Mouse (Mus musculus) liver, postnatal 0 days (tissue): Measurements from ENCODE around the gene Ptpn1. TPM values are rescaled to one million over a fixed set of nuclear protein-coding genes. Genes with fewer than 3 reads are reported as not detected.

Source experiments
- ATAC-seq: fragments of 200-750 bp; cut with Nextera tagmentation; 2 replicates; pipeline ENCODE4 v1.8.0; 2017; ENCODE audit warnings: mild to moderate bottlenecking, moderate library complexity
- DNase-seq: peaks from one replicate; pipeline ENCODE4 v3.0.0-alpha.2; 2016
- H3K27ac ChIP-seq: fragments of 300-500 bp; sonication (generic); 2 replicates; pipeline ENCODE4 v1.5.1; 2014; ENCODE audit warnings: antibody characterized with exemption, moderate library complexity, mild to moderate bottlenecking, low read depth
- H3K27me3 ChIP-seq: fragments of 300-500 bp; sonication (generic); 2 replicates; pipeline ENCODE4 v1.6.1; 2014; ENCODE audit warnings: low read length, control low read depth, mixed read lengths; ENCODE audit not compliant: insufficient read depth
- H3K36me3 ChIP-seq: fragments of 300-500 bp; sonication (generic); replicated peaks from 2 replicates; pipeline ENCODE4 v1.6.1; 2014; ENCODE audit warnings: mild to moderate bottlenecking, control low read depth, low read length, moderate library complexity, mixed read lengths; ENCODE audit not compliant: insufficient read depth
- H3K4me1 ChIP-seq: fragments of 300-500 bp; sonication (generic); 2 replicates; pipeline ENCODE4 v1.6.1; 2014; ENCODE audit warnings: antibody characterized with exemption, mild to moderate bottlenecking, control low read depth; ENCODE audit not compliant: insufficient read depth
- H3K4me2 ChIP-seq: fragments of 300-500 bp; sonication (generic); 2 replicates; pipeline ENCODE4 v1.6.1; 2014; ENCODE audit warnings: low read depth, mild to moderate bottlenecking, low read length, moderate library complexity, mixed read lengths
- H3K4me3 ChIP-seq: fragments of 300-500 bp; sonication (generic); 2 replicates; pipeline ENCODE4 v1.5.1; 2014; ENCODE audit warnings: low read depth, low read length
- H3K9ac ChIP-seq: fragments of 300-500 bp; sonication (generic); replicated peaks from 2 replicates; pipeline ENCODE4 v1.6.1; 2014; ENCODE audit warnings: mild to moderate bottlenecking, moderate library complexity
- H3K9me3 ChIP-seq: fragments of 300-500 bp; sonication (generic); 2 replicates; pipeline ENCODE4 v1.6.1; 2016; ENCODE audit warnings: mild to moderate bottlenecking, control low read depth, low read length, mixed read lengths
- CTCF ChIP-seq: sonication (generic); IDR thresholded peaks from 2 replicates; pipeline ENCODE4 v1.5.1; 2016; ENCODE audit warnings: antibody characterized with exemption, low read depth
- EP300 ChIP-seq: IDR thresholded peaks from 2 replicates; pipeline ENCODE4 v1.6.1; 2016; ENCODE audit warnings: antibody characterized with exemption, low read depth, mild to moderate bottlenecking
- WGBS: fragments of 180-500 bp; shearing (Covaris S2); extraction: QIAGEN DNeasy Blood & Tissue Kit; methylation state at CpG from one replicate; pipeline ENCODE4 v1.1.7; 2014; ENCODE audit not compliant: insufficient replicate concordance; 5-methylcytosine and 5-hydroxymethylcytosine counted together
- polyA plus RNA-seq: library from polyadenylated mRNA; unstranded; fragments of >200 nt; fragmentation: Nextera tagmentation; extraction: Ambion mirVana; gene quantifications from 2 replicates; pipeline ENCODE4 v1.2.1, GENCODE M21; 2015

Ptpn1 gene
- polyA plus RNA-seq, 1 experiment from 2014 or later, result 32.4 TPM

GRCm38 (mm10) chr2:168008132-168008531, 76.3 kb downstream of the Ptpn1 start:
- no peaks in the 10 kb centered on the region for H3K36me3 ChIP-seq

GRCm38 (mm10) chr2:168009936-168010668, 78.2 kb downstream of the Ptpn1 start, which contains the start of gene Ripor3:
TSS of gene Ripor3 (minus strand) at chr2:168010618.
- Histone ChIP-seq H3K27me3 (no peaks in the 10 kb centered on the region), H3K4me3 (no peak within 1 kb of the TSS), H3K4me1 (peaks cover 13% of the 10 kb centered on the region; the same call in 1 of the 2 replicates), H3K27ac (no peak within 1 kb of the TSS), H3K9me3 (no peaks in the 10 kb centered on the region), H3K4me2 (no peak within 1 kb of the TSS), H3K9ac (no peak within 1 kb of the TSS), H3K36me3 (no peaks in the 10 kb centered on the region)
- 34% methylated on average over 9 of the region's 9 CpGs for WGBS
- ATAC-seq (peak; percentile 74), DNase-seq (peak; percentile 87)
- TF ChIP-seq EP300 (no peak), CTCF (peak; percentile 81)

More at GRCm38 (mm10) chr2:168008132-168008531, 76.3 kb downstream of the Ptpn1 start:
- H3K4me1 ChIP-seq, result peaks cover 16% of the 10 kb centered on the region; the same call in 1 of the 2 replicates
- no peak for TF ChIP-seq CTCF
- TF ChIP-seq EP300, result no peak
- ATAC-seq (no peak), DNase-seq (no peak)
- 84% methylated on average over 3 of the region's 3 CpGs for WGBS
- no peak overlapping the region for H3K27ac ChIP-seq
- H3K9me3 ChIP-seq, result no peaks in the 10 kb centered on the region
- H3K4me2 ChIP-seq, result no peak overlapping the region
- no peak overlapping the region for H3K4me3 ChIP-seq
- no peaks in the 10 kb centered on the region for H3K27me3 ChIP-seq
- no peak overlapping the region for H3K9ac ChIP-seq

- Histone ChIP-seq H3K4me3 (no peak overlapping the region), H3K4me1 (peaks cover 12% of the 10 kb centered on the region; the same call in 1 of the 2 replicates), H3K27me3 (no peaks in the 10 kb centered on the region), H3K27ac (no peak overlapping the region), H3K9me3 (no peaks in the 10 kb centered on the region), H3K36me3 (no peaks in the 10 kb centered on the region), H3K9ac (no peak overlapping the region), H3K4me2 (no peak overlapping the region)
- ATAC-seq, result no peak
- WGBS, result 28% methylated on average over 11 of the region's 11 CpGs
- TF ChIP-seq CTCF, result no peak
- no peak for TF ChIP-seq EP300
- DNase-seq, result no peak
Observed at GRCm38 (mm10) chr2:168010893-168011292, 79.0 kb downstream of the Ptpn1 start.

- TF ChIP-seq CTCF (peak; percentile 88), EP300 (no peak)
- no peak overlapping the region for H3K4me3 ChIP-seq
- no peaks in the 10 kb centered on the region for H3K9me3 ChIP-seq
- ATAC-seq (peak; percentile 29; the same call in 1 of the 2 replicates), DNase-seq (peak; percentile 75)
- no peak overlapping the region for H3K27ac ChIP-seq
- H3K4me1 ChIP-seq, result peaks cover 7% of the 10 kb centered on the region; the same call in 1 of the 2 replicates
- 30% methylated on average over 5 of the region's 5 CpGs for WGBS
- no peak overlapping the region for H3K9ac ChIP-seq
- H3K4me2 ChIP-seq, result no peak overlapping the region
- no peaks in the 10 kb centered on the region for H3K27me3 ChIP-seq
- H3K36me3 ChIP-seq, result no peaks in the 10 kb centered on the region
Observed at GRCm38 (mm10) chr2:168016951-168017391, 85.1 kb downstream of the Ptpn1 start.

- Histone ChIP-seq H3K27ac (no peak overlapping the region), H3K9ac (no peak overlapping the region), H3K27me3 (no peaks in the 10 kb centered on the region), H3K4me1 (peaks cover 7% of the 10 kb centered on the region; the same call in 1 of the 2 replicates), H3K36me3 (no peaks in the 10 kb centered on the region), H3K4me2 (no peak overlapping the region), H3K4me3 (no peak overlapping the region), H3K9me3 (no peaks in the 10 kb centered on the region)
- no peak for DNase-seq
- ATAC-seq, result no peak
- WGBS, result 75% methylated on average over 9 of the region's 9 CpGs
- TF ChIP-seq EP300, result no peak
- TF ChIP-seq CTCF, result no peak
Observed at GRCm38 (mm10) chr2:168019201-168019715, 87.4 kb downstream of the Ptpn1 start.

GRCm38 (mm10) chr2:168023763-168024402, 92.0 kb downstream of the Ptpn1 start:
- Histone ChIP-seq H3K4me1 (no peaks in the 10 kb centered on the region), H3K4me2 (no peak overlapping the region), H3K27ac (no peak overlapping the region), H3K9ac (no peak overlapping the region), H3K9me3 (peaks cover 3% of the 10 kb centered on the region; the same call in 1 of the 2 replicates), H3K4me3 (no peak overlapping the region), H3K27me3 (no peaks in the 10 kb centered on the region), H3K36me3 (no peaks in the 10 kb centered on the region)
- TF ChIP-seq EP300 (no peak), CTCF (no peak)
- 27% methylated on average over 3 of the region's 3 CpGs for WGBS
- ATAC-seq (no peak), DNase-seq (no peak)
